Mouse (Mus musculus) neural tube, embryonic 10.5 days (tissue): Measurements from ENCODE around the gene Agps.
"Not testable (repeated sequence)": the region's sequence is repeated elsewhere in the genome, so short reads cannot be mapped to it uniquely, and the experiment has no call there.

Experiments
- DNase-seq: peaks from one replicate; pipeline ENCODE4 v3.0.0-alpha.2; 2017; ENCODE audit warnings: low spot score; ENCODE audit errors: extremely low spot score

Agps gene

GRCm38 (mm10) chr2:75929786-75930444 is 97.9 kb downstream of the Agps start:
- no peak for DNase-seq

GRCm38 (mm10) chr2:75930941-75931340 is 99.0 kb downstream of the Agps start:
- no peak for DNase-seq

GRCm38 (mm10) chr2:75933541-75933940 is 101.6 kb downstream of the Agps start:
- DNase-seq, result no peak

GRCm38 (mm10) chr2:75936685-75937084 is 104.7 kb downstream of the Agps start:
- DNase-seq, result not testable (repeated sequence)

GRCm38 (mm10) chr2:75937520-75938116 is 105.6 kb downstream of the Agps start:
- not testable (repeated sequence) for DNase-seq

GRCm38 (mm10) chr2:75938117-75939063 is 106.4 kb downstream of the Agps start, which contains the start of gene Ttc30b:
Gene Ttc30b (minus strand): TSS chr2:75938585.
- peak; percentile 86 for DNase-seq

GRCm38 (mm10) chr2:75950685-75951084 is 118.7 kb downstream of the Agps start:
- no peak for DNase-seq

- no peak for DNase-seq
These were observed 121.3 kb downstream of the Agps start for GRCm38 (mm10) chr2:75953320-75953719.

- no peak for DNase-seq
These were observed 123.7 kb downstream of the Agps start for GRCm38 (mm10) chr2:75955709-75956108.

- peak; percentile 48 for DNase-seq
These were observed 127.3 kb downstream of the Agps start for GRCm38 (mm10) chr2:75959183-75959849.

GRCm38 (mm10) chr2:75959850-75960365 is 127.9 kb downstream of the Agps start:
- DNase-seq, result peak; percentile 69

- peak; percentile 60 for DNase-seq
These were observed 128.7 kb downstream of the Agps start for GRCm38 (mm10) chr2:75960366-75961330.

- no peak for DNase-seq
These were observed 131.3 kb downstream of the Agps start for GRCm38 (mm10) chr2:75963211-75963840.

- DNase-seq, result no peak
These were observed 132.1 kb downstream of the Agps start for GRCm38 (mm10) chr2:75964051-75964450.

- peak; percentile 67 for DNase-seq
These were observed 132.5 kb downstream of the Agps start for GRCm38 (mm10) chr2:75964512-75964911.

GRCm38 (mm10) chr2:75964972-75965371 is 133.0 kb downstream of the Agps start:
- peak; percentile 42 for DNase-seq

GRCm38 (mm10) chr2:75974131-75974530 is 142.2 kb downstream of the Agps start:
- DNase-seq, result no peak

GRCm38 (mm10) chr2:75976070-75976469 is 144.1 kb downstream of the Agps start:
- not testable (repeated sequence) for DNase-seq

- DNase-seq, result peak; percentile 29
These were observed 145.9 kb downstream of the Agps start, which contains the start of gene Ttc30a2 for GRCm38 (mm10) chr2:75977752-75978368. Gene Ttc30a2 (minus strand): TSS chr2:75978170.
